Mouse (Mus musculus) limb, embryonic 12.5 days (tissue): ENCODE measurements around the gene Eed. TPM values are rescaled to one million over a fixed set of nuclear protein-coding genes. Genes with fewer than 3 reads are reported as not detected.
A peak's percentile ranks its signal among the peaks of the same experiment; 100 is the strongest.

Experiments used
- ATAC-seq: fragments of 200-750 bp; cut with Nextera tagmentation; 2 replicates; pipeline ENCODE4 v1.8.0; 2017; ENCODE audit warnings: low read depth, moderate TSS enrichment; ENCODE audit not compliant: insufficient number of reproducible peaks, insufficient read depth, low FRiP score, low TSS enrichment
- H3K27ac ChIP-seq: fragments of 300-500 bp; sonication (generic); 2 replicates; pipeline ENCODE4 v1.5.1; 2016; ENCODE audit warnings: mild to moderate bottlenecking, moderate library complexity
- H3K27me3 ChIP-seq: fragments of 300-500 bp; sonication (generic); 2 replicates; pipeline ENCODE4 v1.6.1; 2016; ENCODE audit warnings: mild to moderate bottlenecking, moderate library complexity
- H3K36me3 ChIP-seq: fragments of 300-500 bp; sonication (generic); 2 replicates; pipeline ENCODE4 v1.6.1; 2016; ENCODE audit warnings: mild to moderate bottlenecking, moderate library complexity
- H3K4me1 ChIP-seq: fragments of 300-500 bp; sonication (generic); replicated peaks from 2 replicates; pipeline ENCODE4 v1.6.1; 2016
- H3K4me2 ChIP-seq: fragments of 300-500 bp; sonication (generic); 2 replicates; pipeline ENCODE4 v1.6.1; 2016; ENCODE audit warnings: mild to moderate bottlenecking, moderate library complexity
- H3K4me3 ChIP-seq: fragments of 300-500 bp; sonication (generic); replicated peaks from 2 replicates; pipeline ENCODE4 v1.5.1; 2016; ENCODE audit warnings: mild to moderate bottlenecking
- H3K9ac ChIP-seq: fragments of 300-500 bp; sonication (generic); replicated peaks from 2 replicates; pipeline ENCODE4 v1.6.1; 2016; ENCODE audit warnings: mild to moderate bottlenecking, moderate library complexity
- H3K9me3 ChIP-seq: fragments of 300-500 bp; sonication (generic); 2 replicates; pipeline ENCODE4 v1.6.1; 2016; ENCODE audit warnings: mild to moderate bottlenecking, moderate library complexity
- WGBS: fragments of 180-500 bp; shearing (Covaris S2); methylation state at CpG from one replicate; pipeline ENCODE4 v1.1.7; 2016; 5-methylcytosine and 5-hydroxymethylcytosine counted together
- polyA plus RNA-seq: library from polyadenylated mRNA; unstranded; fragments of >200 nt; fragmentation: Nextera tagmentation; extraction: Ambion mirVana; gene quantifications from 2 replicates; pipeline ENCODE4 v1.2.1, GENCODE M21; 2016

Eed gene
- polyA plus RNA-seq, 1 experiment from 2014 or later: 95.5 TPM

DNA sequence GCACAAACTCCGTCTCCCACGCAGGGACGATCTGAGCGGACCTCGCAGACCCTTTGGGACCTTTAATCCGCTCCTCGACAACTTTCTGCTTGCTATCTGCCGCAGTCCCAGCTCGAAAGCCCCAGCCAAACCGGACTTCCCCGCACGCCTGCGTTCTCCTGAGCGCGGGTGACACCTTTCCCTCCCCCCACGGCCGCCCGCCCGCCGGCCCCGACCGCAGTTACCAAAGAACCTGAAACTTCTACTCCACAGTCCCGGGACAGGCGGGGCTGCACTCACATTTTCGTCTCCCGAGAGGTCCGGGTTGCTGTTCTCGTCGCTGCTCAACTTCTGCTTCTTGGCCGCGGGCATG lies 674 bp downstream of the Eed start:
- Histone ChIP-seq H3K36me3 (peaks cover 18% of the 10 kb centered on the region), H3K27me3 (no peaks in the 10 kb centered on the region), H3K27ac (peak overlapping the region; percentile 100), H3K4me1 (peaks cover 16% of the 10 kb centered on the region), H3K4me2 (peak overlapping the region; percentile 68), H3K9ac (peak overlapping the region; percentile 86), H3K9me3 (no peaks in the 10 kb centered on the region), H3K4me3 (peak overlapping the region; percentile 76)
- WGBS: under 1% methylated on average over 31 of the region's 31 CpGs
- no peak for ATAC-seq

DNA sequence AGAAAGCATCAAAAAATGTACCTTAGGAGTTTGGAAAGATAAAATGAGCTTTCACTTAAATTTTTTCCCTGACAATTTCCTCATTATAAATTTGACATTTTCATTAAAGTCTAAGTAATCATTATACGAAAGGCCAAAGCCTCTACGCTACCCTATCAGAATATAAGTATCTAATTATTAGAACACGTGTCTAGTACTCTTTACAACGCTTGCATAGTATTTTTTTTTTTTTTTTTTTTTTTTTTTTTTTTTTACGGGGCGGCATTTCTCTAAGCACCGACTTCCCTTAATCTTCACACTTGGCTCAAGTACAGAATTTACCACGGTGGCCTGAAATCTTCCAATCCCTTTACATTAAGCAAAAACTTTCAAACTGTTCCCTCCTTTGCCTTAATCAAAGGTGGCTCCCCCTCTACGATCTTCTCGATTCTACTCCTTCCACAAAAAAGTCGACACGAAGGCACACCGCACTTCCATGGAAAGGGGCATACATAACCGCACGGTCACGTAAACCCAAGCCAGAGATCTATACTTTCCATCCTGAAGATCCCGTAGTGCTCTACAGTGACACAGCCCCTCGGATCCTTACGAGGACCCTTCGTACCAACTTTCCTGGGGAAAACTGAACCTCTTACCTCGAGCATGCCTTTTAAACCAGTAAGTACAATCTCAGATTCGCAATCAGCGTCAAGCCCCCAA lies 1.2 kb downstream of the Eed start:
- WGBS: 4% methylated on average over 23 of the region's 23 CpGs
- Histone ChIP-seq H3K27ac (peak overlapping the region; percentile 100), H3K4me1 (peaks cover 16% of the 10 kb centered on the region), H3K4me2 (peak overlapping the region; percentile 68), H3K9ac (peak overlapping the region; percentile 86), H3K36me3 (peaks cover 21% of the 10 kb centered on the region), H3K4me3 (peak overlapping the region; percentile 76), H3K27me3 (no peaks in the 10 kb centered on the region), H3K9me3 (no peaks in the 10 kb centered on the region)
- ATAC-seq: no peak

DNA sequence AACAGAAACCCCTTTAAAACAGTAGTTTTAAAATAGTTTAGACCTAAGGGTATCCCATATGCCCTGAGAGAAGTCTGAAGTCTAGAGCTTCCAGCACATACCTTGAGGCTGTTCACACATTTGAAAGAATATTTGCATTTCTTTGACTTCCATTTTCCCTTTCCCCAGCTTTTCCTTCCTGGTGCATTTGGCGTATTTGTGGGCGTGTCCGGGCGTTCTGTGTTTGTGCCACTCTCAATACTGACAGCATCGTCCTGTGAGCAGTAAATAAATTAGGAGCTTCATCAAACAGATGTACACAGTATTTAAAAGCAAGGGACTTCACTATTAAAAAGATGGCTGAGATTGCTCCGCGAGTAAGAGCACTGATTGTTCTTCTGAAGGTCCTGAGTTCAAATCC lies 4.0 kb downstream of the Eed start:
- 94% methylated on average over 7 of the region's 7 CpGs for WGBS
- no peak for ATAC-seq
- H3K27me3 ChIP-seq: no peaks in the 10 kb centered on the region
- H3K9me3 ChIP-seq: no peaks in the 10 kb centered on the region
- H3K9ac ChIP-seq: no peak overlapping the region
- no peak overlapping the region for H3K4me3 ChIP-seq
- H3K27ac ChIP-seq: no peak overlapping the region
- peaks cover 47% of the 10 kb centered on the region for H3K36me3 ChIP-seq
- H3K4me1 ChIP-seq: peaks cover 13% of the 10 kb centered on the region
- H3K4me2 ChIP-seq: no peak overlapping the region

GRCm38 (mm10) chr7:89975571-89975970 lies 5.2 kb downstream of the Eed start:
- 91% methylated on average over 1 of the region's 1 CpGs for WGBS
- Histone ChIP-seq H3K4me2 (no peak overlapping the region), H3K9me3 (no peaks in the 10 kb centered on the region), H3K4me3 (no peak overlapping the region), H3K27ac (no peak overlapping the region), H3K27me3 (no peaks in the 10 kb centered on the region), H3K4me1 (peaks cover 9% of the 10 kb centered on the region), H3K9ac (no peak overlapping the region), H3K36me3 (peaks cover 55% of the 10 kb centered on the region)
- no peak for ATAC-seq

GRCm38 (mm10) chr7:89967235-89967634 lies 13.5 kb downstream of the Eed start:
- 81% methylated on average over 2 of the region's 2 CpGs for WGBS
- H3K27me3 ChIP-seq: no peaks in the 10 kb centered on the region
- H3K4me3 ChIP-seq: no peak overlapping the region
- no peaks in the 10 kb centered on the region for H3K4me1 ChIP-seq
- no peak overlapping the region for H3K4me2 ChIP-seq
- ATAC-seq: no peak
- H3K36me3 ChIP-seq: peaks cover 87% of the 10 kb centered on the region
- H3K27ac ChIP-seq: no peak overlapping the region
- no peaks in the 10 kb centered on the region for H3K9me3 ChIP-seq
- no peak overlapping the region for H3K9ac ChIP-seq

- 96% methylated on average over 1 of the region's 1 CpGs for WGBS
- no peak for ATAC-seq
- peaks cover 88% of the 10 kb centered on the region for H3K36me3 ChIP-seq
Observed at GRCm38 (mm10) chr7:89966771-89967170, 14.0 kb downstream of the Eed start.

GRCm38 (mm10) chr7:89963135-89963534 lies 17.6 kb downstream of the Eed start:
- H3K27me3 ChIP-seq: no peaks in the 10 kb centered on the region
- H3K9ac ChIP-seq: no peak overlapping the region
- no peaks in the 10 kb centered on the region for H3K4me1 ChIP-seq
- no peak overlapping the region for H3K4me2 ChIP-seq
- no peak overlapping the region for H3K27ac ChIP-seq
- no peak overlapping the region for H3K4me3 ChIP-seq
- ATAC-seq: no peak
- peaks cover 86% of the 10 kb centered on the region for H3K36me3 ChIP-seq
- H3K9me3 ChIP-seq: no peaks in the 10 kb centered on the region

More at GRCm38 (mm10) chr7:89966771-89967170, 14.0 kb downstream of the Eed start:
- H3K9ac ChIP-seq: no peak overlapping the region
- H3K4me2 ChIP-seq: no peak overlapping the region
- no peak overlapping the region for H3K4me3 ChIP-seq
- no peaks in the 10 kb centered on the region for H3K4me1 ChIP-seq
- H3K27me3 ChIP-seq: no peaks in the 10 kb centered on the region
- H3K9me3 ChIP-seq: no peaks in the 10 kb centered on the region
- no peak overlapping the region for H3K27ac ChIP-seq

- Histone ChIP-seq H3K4me3 (no peak overlapping the region), H3K4me2 (no peak overlapping the region), H3K27me3 (no peaks in the 10 kb centered on the region), H3K9ac (no peak overlapping the region), H3K36me3 (peaks cover 73% of the 10 kb centered on the region), H3K27ac (no peak overlapping the region), H3K9me3 (no peaks in the 10 kb centered on the region), H3K4me1 (no peaks in the 10 kb centered on the region)
- WGBS: 41% methylated on average over 5 of the region's 5 CpGs
- ATAC-seq: no peak
Observed at GRCm38 (mm10) chr7:89957300-89957699, 23.5 kb downstream of the Eed start.

DNA sequence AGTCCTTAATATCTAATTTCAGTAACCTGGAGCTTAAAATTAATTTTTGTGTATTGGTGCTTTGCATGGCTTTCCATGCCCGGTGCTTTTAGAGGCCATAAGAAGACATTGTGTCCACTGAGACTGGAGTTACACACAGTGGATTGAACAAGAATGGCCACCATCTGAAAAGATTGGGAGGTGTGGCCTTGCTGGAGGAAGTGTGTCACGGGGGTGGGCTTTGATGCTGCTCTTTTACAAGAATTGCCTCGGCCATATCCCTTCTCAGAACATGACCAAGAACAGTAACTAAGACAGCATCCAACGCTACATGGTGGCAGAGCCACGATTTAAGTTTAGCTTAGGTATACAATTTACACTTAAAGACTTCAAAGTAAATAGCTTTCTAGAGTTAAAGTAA lies 26.5 kb downstream of the Eed start:
- no peaks in the 10 kb centered on the region for H3K4me1 ChIP-seq
- no peak overlapping the region for H3K4me2 ChIP-seq
- ATAC-seq: no peak
- H3K36me3 ChIP-seq: peaks cover 47% of the 10 kb centered on the region
- H3K27ac ChIP-seq: no peak overlapping the region
- H3K9me3 ChIP-seq: no peaks in the 10 kb centered on the region
- no peak overlapping the region for H3K9ac ChIP-seq
- WGBS: 87% methylated on average over 5 of the region's 5 CpGs
- H3K27me3 ChIP-seq: no peaks in the 10 kb centered on the region
- H3K4me3 ChIP-seq: no peak overlapping the region

DNA sequence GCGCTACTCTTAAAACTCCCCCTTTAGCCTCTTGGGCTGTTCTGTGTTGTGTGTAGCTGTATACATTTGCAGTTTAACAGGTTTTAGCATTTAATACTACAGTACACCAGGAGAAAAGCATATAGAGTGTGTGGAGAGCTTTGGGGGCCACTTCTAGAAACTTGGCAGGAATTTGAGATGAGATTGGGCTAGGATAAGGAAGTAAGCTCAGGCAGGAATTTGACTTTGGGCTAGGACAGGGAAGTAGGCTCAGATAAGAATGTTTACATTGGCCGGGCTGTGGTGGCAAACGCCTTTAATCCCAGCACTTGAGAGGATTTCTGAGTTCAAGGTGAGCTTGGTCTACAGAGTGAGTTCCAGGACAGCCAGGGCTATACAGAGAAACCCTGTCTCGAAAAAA lies 31.4 kb downstream of the Eed start:
- ATAC-seq: no peak
- H3K36me3 ChIP-seq: peaks cover 5% of the 10 kb centered on the region
- no peaks in the 10 kb centered on the region for H3K4me1 ChIP-seq
- H3K4me2 ChIP-seq: no peak overlapping the region
- no peak overlapping the region for H3K27ac ChIP-seq
- no peak overlapping the region for H3K4me3 ChIP-seq
- H3K27me3 ChIP-seq: no peaks in the 10 kb centered on the region
- H3K9ac ChIP-seq: no peak overlapping the region
- no peaks in the 10 kb centered on the region for H3K9me3 ChIP-seq
- WGBS: 76% methylated on average over 4 of the region's 4 CpGs

DNA sequence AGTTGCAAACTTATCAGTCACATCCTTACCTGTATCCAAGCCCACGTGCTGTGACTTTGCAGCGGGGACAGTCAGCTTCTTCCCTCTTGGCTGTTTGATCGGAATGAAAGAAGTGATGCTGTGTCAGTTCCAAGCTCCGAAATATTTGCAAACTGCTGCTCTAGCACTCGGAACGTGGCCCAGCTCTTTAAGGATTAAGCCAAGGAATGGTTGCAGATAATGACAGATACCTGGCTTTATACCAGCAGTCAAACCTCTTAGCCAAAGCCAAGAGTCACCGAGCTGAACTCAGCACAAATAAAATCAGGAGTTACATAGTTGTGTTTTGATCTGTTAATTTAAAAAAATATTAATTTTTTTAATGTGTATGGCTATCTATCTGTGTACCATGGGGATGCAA lies 32.8 kb downstream of the Eed start:
- Histone ChIP-seq H3K4me2 (no peak overlapping the region), H3K9me3 (no peaks in the 10 kb centered on the region), H3K27ac (no peak overlapping the region), H3K27me3 (no peaks in the 10 kb centered on the region), H3K4me3 (no peak overlapping the region), H3K36me3 (no peaks in the 10 kb centered on the region), H3K4me1 (no peaks in the 10 kb centered on the region), H3K9ac (no peak overlapping the region)
- no peak for ATAC-seq
- WGBS: 87% methylated on average over 7 of the region's 7 CpGs
